Mouse (Mus musculus): ENCODE data around the gene Fam163b.

DNA sequence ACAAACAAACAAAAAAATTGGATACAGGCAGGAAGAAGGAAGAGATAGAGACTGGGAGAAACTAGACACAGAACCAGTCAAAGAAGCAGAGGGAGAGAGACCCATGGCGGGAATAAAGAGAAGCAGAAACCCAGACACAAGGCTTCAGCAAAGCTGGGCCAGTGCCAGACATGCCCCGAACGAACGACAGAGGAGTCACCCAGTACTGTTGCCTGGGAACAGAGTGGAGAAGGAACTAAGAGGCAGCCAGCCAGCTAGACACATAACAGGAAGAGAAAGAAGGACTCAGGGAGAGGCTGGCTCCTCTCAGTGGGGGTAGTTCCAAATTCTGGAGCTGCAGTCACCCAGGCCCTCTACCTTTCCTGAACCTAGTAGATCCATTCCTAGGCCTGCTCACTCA is 71.2 kb downstream of the Fam163b start:
- TF ChIP-seq CTCF (IDR thresholded peaks at IDR 0.05; ENCODE audit: control insufficient read depth, insufficient read depth, low read length) = no peak
- TF ChIP-seq POLR2A (IDR thresholded peaks at IDR 0.05; ENCODE audit: borderline replicate concordance, control insufficient read depth, low read depth, low read length) = no peak

Data from bone marrow, adult 2 months (tissue).